Mouse (Mus musculus) cerebellum, postnatal 36 days (tissue): ENCODE data around the gene Pde10a.

ENCODE experiments used
- DNase-seq, 2 experiments: peaks; one replicate each; pipeline ENCODE4 v3.0.0; 2021 to 2022; ENCODE audit warnings: mixed read lengths in 2 of 2

The Pde10a gene

GRCm38 (mm10) chr17:8757576-8757975, 232.4 kb downstream of the Pde10a start:
- no peak for DNase-seq

- DNase-seq = peak; percentile 38 to 54
Observed at GRCm38 (mm10) chr17:8763248-8763647, 238.1 kb downstream of the Pde10a start.

GRCm38 (mm10) chr17:8765987-8766576, 240.9 kb downstream of the Pde10a start:
- DNase-seq = no peak

- DNase-seq = no peak
Observed at GRCm38 (mm10) chr17:8769155-8769554, 244.0 kb downstream of the Pde10a start.

DNA sequence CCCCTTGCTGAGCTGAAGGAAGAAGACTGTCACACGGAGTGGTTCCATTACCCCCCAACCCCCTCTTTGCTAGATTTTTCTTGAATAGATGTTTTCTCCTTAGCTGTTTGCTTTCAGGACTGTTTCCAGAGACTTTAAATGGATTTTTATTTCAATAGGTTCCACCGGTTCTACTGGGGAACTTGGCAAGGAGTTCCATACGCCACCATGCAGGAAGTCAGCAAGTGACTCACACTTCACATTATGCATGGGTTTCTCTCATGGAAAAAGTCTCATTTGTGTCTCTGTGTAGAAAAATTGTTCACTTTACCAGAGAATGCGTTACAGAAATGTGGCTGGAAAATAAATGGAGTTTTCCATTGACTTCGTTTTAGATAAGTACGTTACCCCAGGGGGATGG, 248.2 kb downstream of the Pde10a start:
- DNase-seq = no peak

- DNase-seq = no peak
Observed at GRCm38 (mm10) chr17:8774301-8774700, 249.1 kb downstream of the Pde10a start.

GRCm38 (mm10) chr17:8775571-8776161, 250.5 kb downstream of the Pde10a start:
- DNase-seq = peak in 1 of 2 experiments; percentile 18

DNA sequence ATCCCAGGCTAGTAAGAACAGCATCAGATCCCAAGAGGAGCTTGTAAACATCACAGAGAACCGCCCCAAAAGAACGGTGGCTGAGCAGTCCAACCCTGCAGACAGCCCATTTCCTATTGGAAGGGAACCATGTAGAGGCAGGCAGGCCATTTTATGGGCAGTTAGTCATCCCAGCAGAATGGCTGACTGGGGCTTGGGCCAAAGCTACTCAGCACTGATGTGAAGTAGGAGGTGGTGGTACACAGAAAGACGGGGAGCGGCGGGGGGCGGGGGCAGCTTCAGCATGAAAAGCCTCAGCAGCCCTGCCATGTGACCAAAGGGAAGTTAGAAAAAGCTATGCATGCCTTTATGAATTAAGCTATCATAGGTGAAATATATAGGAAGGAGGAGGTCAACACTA, 252.5 kb downstream of the Pde10a start:
- DNase-seq = no peak

GRCm38 (mm10) chr17:8778839-8779238, 253.7 kb downstream of the Pde10a start:
- no peak for DNase-seq

- DNase-seq = no peak
Observed at GRCm38 (mm10) chr17:8780484-8780883, 255.3 kb downstream of the Pde10a start.

DNA sequence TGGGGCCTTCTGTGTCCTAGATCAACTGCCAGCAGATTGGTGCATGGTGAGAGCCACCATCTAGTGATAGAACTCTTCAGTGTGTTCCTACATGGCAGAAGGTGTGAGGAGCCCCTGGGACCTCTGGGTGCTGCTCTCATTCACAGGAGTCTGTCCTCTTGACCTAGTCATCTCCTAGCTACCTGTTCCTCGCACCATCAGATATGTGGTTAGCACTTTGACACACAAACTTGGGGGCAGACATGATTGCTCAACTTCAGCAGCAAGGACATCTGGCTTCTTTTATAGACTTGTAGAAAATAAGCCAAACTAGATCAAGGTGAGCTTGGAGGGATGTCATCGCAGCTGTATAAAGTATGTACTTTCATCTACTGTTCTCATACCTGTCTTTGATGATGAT, 255.9 kb downstream of the Pde10a start:
- no peak for DNase-seq

GRCm38 (mm10) chr17:8781576-8781975, 256.4 kb downstream of the Pde10a start:
- no peak for DNase-seq

GRCm38 (mm10) chr17:8785908-8786307, 260.7 kb downstream of the Pde10a start:
- DNase-seq = no peak

GRCm38 (mm10) chr17:8786484-8786883, 261.3 kb downstream of the Pde10a start:
- no peak for DNase-seq

- no peak for DNase-seq
Observed at GRCm38 (mm10) chr17:8787762-8788161, 262.6 kb downstream of the Pde10a start.

- peak in 1 of 2 experiments; percentile 45 for DNase-seq
Observed at GRCm38 (mm10) chr17:8791561-8791960, 266.4 kb downstream of the Pde10a start.

DNA sequence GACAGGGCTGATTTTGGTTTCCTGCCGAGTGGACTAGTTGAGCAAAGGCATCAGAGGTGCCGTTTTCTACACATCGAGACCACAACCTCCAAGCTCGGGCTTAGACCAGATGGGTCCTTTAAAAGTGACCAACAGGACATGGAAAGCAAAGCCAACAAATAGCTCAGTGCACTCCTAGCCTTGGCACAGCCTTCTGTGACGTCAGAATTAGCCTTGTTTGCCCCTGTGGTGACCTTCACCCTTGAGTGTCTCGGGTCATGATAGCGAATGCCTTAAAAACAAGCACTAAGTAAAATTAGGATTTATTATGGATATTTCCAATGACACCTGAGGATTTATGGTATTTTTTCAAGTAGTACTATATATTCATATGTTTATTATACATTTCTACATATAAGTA, 267.4 kb downstream of the Pde10a start:
- DNase-seq = no peak

- DNase-seq = no peak
Observed at GRCm38 (mm10) chr17:8797624-8798023, 272.5 kb downstream of the Pde10a start.

GRCm38 (mm10) chr17:8798531-8799295, 273.5 kb downstream of the Pde10a start:
- no peak for DNase-seq

- DNase-seq = no peak
Observed at GRCm38 (mm10) chr17:8799296-8799731, 274.1 kb downstream of the Pde10a start.

DNA sequence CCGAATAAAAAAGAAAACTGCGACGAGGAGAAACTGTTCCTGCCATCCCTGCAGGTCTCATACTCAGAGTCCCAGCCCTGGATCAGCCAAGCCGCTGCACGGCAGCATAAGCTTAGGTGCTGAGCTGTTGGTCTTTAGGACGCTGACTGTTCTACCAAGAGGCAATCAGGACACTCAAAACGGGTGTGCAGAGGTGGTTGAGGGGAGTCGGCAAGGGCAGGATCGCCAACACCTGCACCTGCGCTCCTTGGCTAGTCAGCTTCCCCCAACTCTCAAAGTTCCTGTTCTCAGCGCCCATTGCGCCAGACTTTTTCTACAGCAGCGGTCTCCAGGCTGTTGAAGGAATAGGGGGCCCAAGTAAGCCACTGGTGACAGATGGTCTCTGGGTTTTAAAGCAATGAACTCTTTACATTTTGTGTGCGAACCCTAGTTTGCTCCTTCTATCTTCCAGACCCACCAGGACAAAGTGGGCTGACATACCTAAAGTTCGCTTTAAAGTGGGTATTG, 274.8 kb downstream of the Pde10a start:
- no peak for DNase-seq

GRCm38 (mm10) chr17:8800478-8801082, 275.4 kb downstream of the Pde10a start:
- peak in 1 of 2 experiments; percentile 44 for DNase-seq
